ENCODE assay signal across 8 mouse cellular contexts in the genomic region with DNA sequence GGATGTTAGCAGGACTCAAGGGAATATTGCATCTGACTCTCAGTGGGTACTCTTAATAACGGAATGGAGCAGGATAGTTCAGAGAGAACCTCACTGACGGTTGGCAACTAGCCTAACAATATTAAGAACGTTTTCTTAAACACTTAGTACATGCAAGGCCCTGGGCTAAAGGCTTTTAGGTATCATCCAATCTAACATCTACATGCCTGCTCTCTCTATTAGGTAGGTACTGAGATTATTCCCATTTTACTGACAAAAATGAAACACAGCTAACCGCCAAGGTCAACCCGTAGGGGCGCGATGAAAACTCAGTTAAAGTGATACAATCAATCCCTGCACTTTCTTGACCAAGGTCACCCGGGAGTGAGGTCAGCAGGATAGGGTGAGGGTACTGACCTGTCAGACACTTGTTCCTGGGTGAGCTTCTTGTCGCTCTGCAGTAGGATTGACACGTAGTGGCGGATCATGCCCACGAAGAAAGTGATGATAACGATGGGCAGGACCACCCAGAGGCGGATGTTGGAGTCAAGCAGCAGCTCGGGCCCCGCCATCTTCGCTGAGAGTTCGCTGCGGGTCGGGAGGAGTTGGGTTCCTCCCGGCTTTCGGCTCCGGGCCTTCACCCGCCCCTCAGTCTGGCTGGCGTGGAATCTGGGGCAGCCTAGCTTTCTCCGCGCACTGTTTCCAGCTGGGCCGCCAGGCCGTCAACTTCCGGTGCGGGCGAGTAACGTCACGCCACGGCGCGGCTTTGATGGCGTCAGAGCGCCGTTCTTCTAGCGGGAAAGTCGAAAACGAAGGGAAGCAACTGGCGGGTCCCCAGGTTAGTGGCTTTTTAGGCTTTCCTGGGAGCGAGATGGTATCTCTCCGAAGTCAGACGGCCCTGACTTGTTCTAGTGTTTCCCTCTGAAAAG. TPM values are rescaled to one million over a fixed set of nuclear protein-coding genes. Genes with fewer than 3 reads are reported as not detected.
DNase-seq lines count a peak whose midpoint lies in the region; ATAC-seq and TF ChIP-seq lines count a peak whose summit lies in the region.

A gene (minus strand): TSS at position 721 of the 908 bp plus-strand sequence.
A gene (plus strand): TSS at position 751 of the 908 bp plus-strand sequence.

- no peaks in the 10 kb centered on the region for H3K9me3 ChIP-seq in E14TG2a.4 (ENCODE audit: low read length)
- H3K9me3 ChIP-seq in forebrain, embryonic 12.5 days: no peaks in the 10 kb centered on the region
- H3K9me3 ChIP-seq in heart, postnatal 0 days (replicated peaks; ENCODE audit: control insufficient read depth, low read length): no peaks in the 10 kb centered on the region
- no peaks in the 10 kb centered on the region for H3K9me3 ChIP-seq in liver, embryonic 14.5 days (ENCODE audit: control insufficient read depth, low read length)
- H3K9me3 ChIP-seq in stomach, embryonic 15.5 days: no peaks in the 10 kb centered on the region

- peaks cover 57% of the 10 kb centered on the region for H3K36me3 ChIP-seq in E14TG2a.4 (ENCODE audit: insufficient read depth, low read length)
- H3K36me3 ChIP-seq in forebrain, embryonic 12.5 days (replicated peaks): no peaks in the 10 kb centered on the region; the same call in 1 of the 2 replicates
- peaks cover 15% of the 10 kb centered on the region for H3K36me3 ChIP-seq in heart, postnatal 0 days (replicated peaks; ENCODE audit: control insufficient read depth, insufficient read depth, low read length)
- no peaks in the 10 kb centered on the region; the same call in 1 of the 2 replicates for H3K36me3 ChIP-seq in liver, embryonic 14.5 days (replicated peaks; ENCODE audit: control insufficient read depth, insufficient read depth, low read depth)
- H3K36me3 ChIP-seq in stomach, embryonic 15.5 days: no peaks in the 10 kb centered on the region

- DNase-seq in c-Kit-positive CD71-positive TER-119-negative erythroid progenitor cells, embryonic 14.5 days (ENCODE audit: low read depth): peak; percentile 82
- DNase-seq in heart, postnatal 0 days (ENCODE audit: low spot score): peak; percentile 60
- DNase-seq in kidney, postnatal 36 days: peak; percentile 90 to 94
- peak; percentile 76 to 77 (median 76) for DNase-seq in liver, embryonic 14.5 days (ENCODE audit: low read depth in 3 of 3, low spot score in 3 of 3)
- peak; percentile 98 for DNase-seq in neural tube, embryonic 10.5 days (ENCODE audit: extremely low spot score, low spot score)

- WGBS in forebrain, embryonic 12.5 days: 1% methylated on average over 47 of the region's 47 CpGs
- WGBS in heart, postnatal 0 days: under 1% methylated on average over 47 of the region's 47 CpGs
- under 1% methylated on average over 47 of the region's 47 CpGs for WGBS in liver, embryonic 14.5 days (ENCODE audit: insufficient replicate concordance)
- under 1% methylated on average over 47 of the region's 47 CpGs for WGBS in stomach, embryonic 15.5 days

- no peak for TF ChIP-seq CTCF in E14TG2a.4 (conservative IDR thresholded peaks at IDR 0.05; ENCODE audit: low read length)
- peak; percentile 5; the same call in 1 of the 2 replicates for TF ChIP-seq CTCF in heart, postnatal 0 days (IDR thresholded peaks at IDR 0.05; ENCODE audit: low read depth)
- TF ChIP-seq CTCF in liver, embryonic 14.5 days (IDR thresholded peaks at IDR 0.05; ENCODE audit: low read depth): peak; percentile 27; the same call in 1 of the 2 replicates

- H3K9ac ChIP-seq in forebrain, embryonic 12.5 days: peak within 1 kb of the TSS; percentile 80
- H3K9ac ChIP-seq in heart, postnatal 0 days (replicated peaks; ENCODE audit: low read depth, low read length): peak within 1 kb of the TSS; percentile 85
- peak within 1 kb of the TSS; percentile 83 for H3K9ac ChIP-seq in liver, embryonic 14.5 days (replicated peaks)
- H3K9ac ChIP-seq in stomach, embryonic 15.5 days: peak within 1 kb of the TSS; percentile 80

- H3K4me1 ChIP-seq in E14TG2a.4 (replicated peaks; ENCODE audit: low read depth, low read length): peaks cover 20% of the 10 kb centered on the region
- peaks cover 18% of the 10 kb centered on the region for H3K4me1 ChIP-seq in forebrain, embryonic 12.5 days
- H3K4me1 ChIP-seq in heart, postnatal 0 days (ENCODE audit: control insufficient read depth, insufficient read depth): peaks cover 15% of the 10 kb centered on the region
- peaks cover 6% of the 10 kb centered on the region in 2 experiments for H3K4me1 ChIP-seq in liver, embryonic 14.5 days (replicated peaks; ENCODE audit: control insufficient read depth in 2 of 2, insufficient read depth in 2 of 2, low read length in 1 of 2)
- peaks cover 3% of the 10 kb centered on the region; the same call in 1 of the 2 replicates for H3K4me1 ChIP-seq in stomach, embryonic 15.5 days

- H3K4me2 ChIP-seq in forebrain, embryonic 12.5 days: peak within 1 kb of the TSS; percentile 69
- peak within 1 kb of the TSS; percentile 73 for H3K4me2 ChIP-seq in heart, postnatal 0 days (ENCODE audit: low read depth, low read length)
- peak within 1 kb of the TSS; percentile 81 for H3K4me2 ChIP-seq in liver, embryonic 14.5 days (ENCODE audit: low read depth)
- H3K4me2 ChIP-seq in stomach, embryonic 15.5 days: peak within 1 kb of the TSS; percentile 72

- peak within 1 kb of the TSS; percentile 96 for H3K4me3 ChIP-seq in E14TG2a.4 (replicated peaks; ENCODE audit: low read length)
- H3K4me3 ChIP-seq in forebrain, embryonic 12.5 days (replicated peaks): peak within 1 kb of the TSS; percentile 82
- H3K4me3 ChIP-seq in heart, postnatal 0 days (ENCODE audit: low read depth, low read length): peak within 1 kb of the TSS; percentile 93
- H3K4me3 ChIP-seq in liver, embryonic 14.5 days (ENCODE audit: insufficient read depth in 1 of 2, low read depth in 2 of 2, low read length in 2 of 2): peak within 1 kb of the TSS; percentile 88 to 99
- H3K4me3 ChIP-seq in stomach, embryonic 15.5 days (replicated peaks): peak within 1 kb of the TSS; percentile 93

- peak; percentile 89 for ATAC-seq in forebrain, embryonic 12.5 days (ENCODE audit: low FRiP score)
- peak; percentile 90 for ATAC-seq in heart, postnatal 0 days (ENCODE audit: insufficient read depth, low read depth)
- ATAC-seq in liver, embryonic 14.5 days (ENCODE audit: insufficient read depth): peak; percentile 88
- ATAC-seq in stomach, embryonic 15.5 days (ENCODE audit: insufficient read depth, low FRiP score, low read depth): peak; percentile 89

- TF ChIP-seq EP300 in heart, postnatal 0 days (IDR thresholded peaks at IDR 0.05; ENCODE audit: low read depth): no peak
- no peak for TF ChIP-seq EP300 in liver, embryonic 14.5 days (IDR thresholded peaks at IDR 0.05; ENCODE audit: low read depth)

- H3K27ac ChIP-seq in forebrain, embryonic 12.5 days: peak within 1 kb of the TSS; percentile 62
- H3K27ac ChIP-seq in heart, postnatal 0 days (ENCODE audit: low read depth): peak within 1 kb of the TSS; percentile 84
- H3K27ac ChIP-seq in liver, embryonic 14.5 days: peak within 1 kb of the TSS; percentile 60
- H3K27ac ChIP-seq in stomach, embryonic 15.5 days: peak within 1 kb of the TSS; percentile 74

- H3K27me3 ChIP-seq in E14TG2a.4 (ENCODE audit: insufficient read depth, low read length): no peaks in the 10 kb centered on the region
- no peaks in the 10 kb centered on the region for H3K27me3 ChIP-seq in forebrain, embryonic 12.5 days
- H3K27me3 ChIP-seq in heart, postnatal 0 days (ENCODE audit: control insufficient read depth, insufficient read depth, low read length): no peaks in the 10 kb centered on the region
- no peaks in the 10 kb centered on the region for H3K27me3 ChIP-seq in liver, embryonic 14.5 days (ENCODE audit: control insufficient read depth, insufficient read depth, low read length)
- H3K27me3 ChIP-seq in stomach, embryonic 15.5 days (replicated peaks): no peaks in the 10 kb centered on the region

RNA-seq across cellular contexts. Expression of the first gene that starts in this region (rescaled TPM):
- polyA plus RNA-seq in forebrain, embryonic 12.5 days (2016; fragmentation: Nextera tagmentation; extraction: Ambion mirVana): 77.4 and 78.5 TPM in 2 replicates
- total RNA-seq in heart, postnatal 0 days (2014; rRNA removed; ENCODE audit: low replicate concordance): 68.9 and 78.3 TPM in 2 replicates
- 79.4 and 82.9 TPM in 2 replicates for polyA plus RNA-seq in heart, postnatal 0 days (2015; fragmentation: Nextera tagmentation; extraction: Ambion mirVana)
- 16.3 and 20.7 TPM in 2 replicates for polyA plus RNA-seq in liver, embryonic 14.5 days (2012; rRNA removed)
- polyA plus RNA-seq in liver, embryonic 14.5 days (2014; fragmentation: Nextera tagmentation; extraction: Ambion mirVana): 39.4 and 41.5 TPM in 2 replicates
- polyA plus RNA-seq in stomach, embryonic 15.5 days (2015; fragmentation: Nextera tagmentation; extraction: Ambion mirVana): 88.5 and 94.7 TPM in 2 replicates

RNA-seq across cellular contexts. Expression of the second gene that starts in this region (rescaled TPM):
- 15.9 and 18.8 TPM in 2 replicates for polyA plus RNA-seq in forebrain, embryonic 12.5 days (2016; fragmentation: Nextera tagmentation; extraction: Ambion mirVana)
- 9.0 and 14.5 TPM in 2 replicates for total RNA-seq in heart, postnatal 0 days (2014; rRNA removed; ENCODE audit: low replicate concordance)
- 1.9 and 2.4 TPM in 2 replicates for polyA plus RNA-seq in heart, postnatal 0 days (2015; fragmentation: Nextera tagmentation; extraction: Ambion mirVana)
- 6.9 and 8.4 TPM in 2 replicates for polyA plus RNA-seq in liver, embryonic 14.5 days (2012; rRNA removed)
- 9.1 and 10.7 TPM in 2 replicates for polyA plus RNA-seq in liver, embryonic 14.5 days (2014; fragmentation: Nextera tagmentation; extraction: Ambion mirVana)
- 8.1 and 9.7 TPM in 2 replicates for polyA plus RNA-seq in stomach, embryonic 15.5 days (2015; fragmentation: Nextera tagmentation; extraction: Ambion mirVana)

Comparison
In these comparisons a context has a peak if more than half of its experiments do, and no peak if none do; other contexts are left out.
1. Peak in every context shown above with its lines: DNase-seq, ATAC-seq, H3K4me3 ChIP-seq and H3K27ac ChIP-seq.